Mouse (Mus musculus) naive thymus-derived CD4-positive, alpha-beta T cell, adult 2 months (primary cell): ENCODE data around the gene Cdc6.
"Not testable (repeated sequence)": the region's sequence is repeated elsewhere in the genome, so short reads cannot be mapped to it uniquely, and the experiment has no call there.

Experiments used
- DNase-seq: peaks from one replicate; pipeline ENCODE4 v3.0.0-alpha.2; 2011; ENCODE audit warnings: low read depth

Gene Cdc6

DNA sequence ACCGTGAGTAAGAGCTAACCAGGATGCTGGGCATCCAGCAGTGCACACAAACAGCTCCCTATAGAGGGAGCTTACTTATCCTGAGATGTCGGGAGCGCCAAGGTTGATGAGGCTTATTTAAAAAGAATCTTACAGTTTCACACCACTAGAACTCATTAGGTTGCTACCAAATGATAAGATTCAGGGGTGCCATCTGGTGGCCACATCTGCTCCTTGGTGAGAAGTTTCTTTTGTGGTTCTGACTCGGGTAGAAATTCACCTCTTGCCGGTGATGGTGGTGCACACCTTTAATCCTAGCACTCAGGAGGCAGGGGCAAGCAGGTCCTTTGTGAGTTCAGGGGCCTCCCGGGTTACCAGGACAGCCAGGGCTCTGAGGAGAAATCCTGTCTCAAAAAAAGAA is 2.1 kb downstream of the Cdc6 start:
- DNase-seq: peak; percentile 91

DNA sequence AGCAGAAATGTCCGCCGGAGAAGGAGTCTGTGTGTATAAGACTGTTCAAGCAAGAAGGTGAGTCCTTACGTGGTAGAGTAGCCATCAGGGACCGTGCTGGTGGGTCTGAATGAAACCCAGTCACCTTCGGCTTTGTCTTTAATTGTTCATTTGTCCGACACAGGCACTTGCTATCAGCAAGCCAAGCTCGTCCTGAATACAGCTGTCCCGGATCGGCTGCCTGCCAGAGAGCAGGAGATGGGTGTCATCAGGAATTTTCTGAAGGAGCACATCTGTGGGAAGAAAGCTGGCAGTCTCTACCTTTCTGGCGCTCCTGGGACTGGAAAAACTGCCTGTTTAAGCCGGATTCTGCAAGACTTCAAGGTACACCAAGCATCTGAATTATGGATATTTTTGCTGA is 2.8 kb downstream of the Cdc6 start:
- DNase-seq: no peak

DNA sequence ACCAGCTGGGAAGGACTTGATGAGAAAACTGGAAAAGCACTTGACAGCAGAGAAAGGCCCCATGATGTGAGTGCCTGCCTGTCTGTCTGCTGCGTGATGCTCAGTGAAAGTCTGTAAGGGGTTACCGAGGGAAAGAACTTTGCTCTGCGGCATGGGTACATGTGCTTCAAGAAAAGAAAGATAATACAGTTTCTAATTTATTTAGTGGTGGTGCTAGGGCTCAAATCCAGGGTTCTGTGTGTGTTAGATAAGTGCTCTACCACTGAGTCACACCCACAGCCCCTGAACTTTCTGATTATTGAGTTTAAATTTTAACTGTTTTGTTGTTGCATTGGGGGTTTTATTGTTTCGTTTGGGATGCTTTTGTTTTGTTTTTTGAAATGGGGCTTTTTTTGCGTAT is 3.9 kb downstream of the Cdc6 start:
- DNase-seq: no peak

DNA sequence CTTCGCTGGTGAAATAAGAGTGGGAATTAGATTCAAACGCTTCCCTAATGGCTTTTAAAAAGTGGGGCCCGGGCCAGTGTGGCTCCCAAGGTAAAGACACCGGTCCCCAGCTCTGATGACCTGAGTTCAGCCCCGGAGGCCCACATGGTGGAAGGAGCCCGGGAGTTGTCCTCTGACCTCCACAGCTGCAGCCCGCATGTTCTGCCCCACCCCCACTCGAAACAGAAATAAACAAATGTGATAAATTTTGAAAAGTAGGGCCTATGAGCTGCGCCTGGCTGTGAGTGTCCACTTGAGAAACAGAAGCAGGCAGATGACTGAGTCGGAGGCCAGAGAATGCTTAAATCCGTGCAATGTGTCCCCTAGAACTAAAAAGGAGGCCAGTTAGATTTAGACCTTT is 6.6 kb downstream of the Cdc6 start:
- DNase-seq: no peak

DNA sequence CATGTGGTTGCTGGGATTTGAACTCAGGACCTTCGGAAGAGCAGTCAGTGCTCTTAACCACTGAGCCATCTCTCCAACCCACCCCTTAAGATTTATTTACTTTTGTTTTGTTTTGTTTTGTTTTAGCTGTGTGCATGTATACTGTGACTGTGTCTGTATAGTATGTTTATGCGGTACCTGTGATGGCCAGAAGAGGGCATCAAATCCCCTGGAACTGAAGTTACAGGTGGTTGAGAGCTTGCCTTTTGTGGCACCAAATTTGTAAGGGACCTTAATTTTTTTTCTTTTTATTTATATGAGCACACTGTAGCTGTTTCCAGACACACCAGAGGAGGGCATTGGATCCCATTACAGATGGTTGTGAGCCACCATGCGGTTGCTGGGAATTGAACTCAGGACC is 8.8 kb downstream of the Cdc6 start:
- DNase-seq: peak; percentile 67

DNA sequence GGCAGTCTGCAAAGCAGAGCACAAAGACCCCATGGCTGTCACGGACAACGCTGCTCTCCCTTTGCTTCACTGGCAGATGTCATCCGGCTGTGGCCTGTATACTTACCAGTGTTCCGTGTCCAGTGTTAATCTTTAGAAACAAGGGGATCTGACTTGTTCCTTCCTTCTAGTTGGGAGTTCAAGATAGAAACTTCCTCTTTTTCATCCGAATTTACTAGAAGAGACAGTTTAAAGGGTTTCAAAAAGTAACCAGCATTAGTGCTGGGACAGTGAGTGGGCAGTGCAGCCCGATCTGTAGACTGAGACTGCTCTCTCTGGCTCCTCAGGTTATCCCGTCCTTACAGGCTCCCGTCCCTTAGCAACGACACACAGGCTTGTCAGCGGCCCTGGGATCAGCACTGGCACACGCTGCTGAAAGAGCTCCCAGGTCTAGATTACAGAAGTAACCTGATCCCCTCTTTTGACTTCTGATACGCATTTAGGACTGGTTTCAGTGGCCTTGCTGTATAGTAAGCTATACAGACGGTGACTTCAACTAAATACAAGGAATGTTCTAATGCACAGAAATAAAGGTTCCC is 9.9 kb downstream of the Cdc6 start:
- DNase-seq: peak; percentile 13

DNA sequence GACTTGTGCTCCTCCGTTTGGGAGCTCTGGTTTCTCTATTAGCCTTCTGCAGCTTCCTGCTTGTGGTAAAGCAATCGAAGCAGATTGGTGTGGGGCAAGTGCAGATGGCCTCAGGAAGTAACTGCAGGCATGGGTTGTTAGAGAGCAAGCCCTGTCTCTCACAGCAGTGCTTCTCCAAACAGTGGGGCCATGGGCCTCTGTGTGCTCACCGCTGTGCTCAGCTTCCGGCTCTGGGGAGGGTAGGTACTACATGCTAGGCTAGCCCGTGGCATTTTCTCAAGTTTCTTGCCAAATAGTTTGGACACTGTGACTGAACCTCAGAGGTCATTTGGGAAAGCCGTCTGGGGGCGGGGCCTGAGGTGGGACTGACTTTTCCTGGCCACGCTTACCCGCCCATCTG is 10.6 kb downstream of the Cdc6 start:
- peak; percentile 69 for DNase-seq

DNA sequence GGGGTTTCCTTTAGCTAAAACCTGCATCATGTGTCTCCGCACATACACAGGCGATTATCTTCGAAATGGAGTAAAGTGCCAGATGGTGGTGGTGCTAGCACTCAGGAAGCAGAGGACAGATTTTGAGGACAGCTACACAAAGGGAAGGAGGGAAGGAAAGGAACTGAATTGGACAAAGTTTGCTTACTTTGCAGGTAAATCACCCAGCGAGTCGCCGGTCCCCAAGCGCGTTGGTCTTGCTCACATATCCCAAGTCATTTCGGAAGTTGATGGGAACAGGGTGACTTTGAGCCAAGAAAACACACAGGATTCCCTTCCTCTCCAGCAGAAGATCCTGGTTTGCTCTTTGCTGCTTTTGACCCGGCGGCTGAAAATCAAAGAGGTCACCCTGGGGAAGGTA is 11.4 kb downstream of the Cdc6 start:
- DNase-seq: peak; percentile 12

DNA sequence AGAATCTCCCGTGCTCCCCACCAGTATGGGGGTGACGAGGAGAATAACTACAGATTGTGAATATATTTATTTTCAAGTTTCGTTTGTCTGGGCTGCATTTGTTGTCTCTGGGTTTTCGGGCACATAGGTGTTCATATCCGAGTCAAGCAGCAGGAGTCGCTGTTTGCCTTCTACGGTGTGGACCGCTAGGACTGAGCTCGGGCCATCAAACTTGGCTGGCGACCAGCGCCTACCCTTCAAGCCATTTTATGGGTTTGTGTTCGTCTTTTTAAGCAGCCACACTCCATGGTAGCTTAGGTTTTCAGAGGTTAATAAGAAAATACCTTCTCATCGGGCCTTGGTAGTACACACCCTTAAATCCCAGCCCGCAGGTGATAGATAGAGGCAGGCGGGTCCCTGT is 14.2 kb downstream of the Cdc6 start:
- DNase-seq: not testable (repeated sequence)

DNA sequence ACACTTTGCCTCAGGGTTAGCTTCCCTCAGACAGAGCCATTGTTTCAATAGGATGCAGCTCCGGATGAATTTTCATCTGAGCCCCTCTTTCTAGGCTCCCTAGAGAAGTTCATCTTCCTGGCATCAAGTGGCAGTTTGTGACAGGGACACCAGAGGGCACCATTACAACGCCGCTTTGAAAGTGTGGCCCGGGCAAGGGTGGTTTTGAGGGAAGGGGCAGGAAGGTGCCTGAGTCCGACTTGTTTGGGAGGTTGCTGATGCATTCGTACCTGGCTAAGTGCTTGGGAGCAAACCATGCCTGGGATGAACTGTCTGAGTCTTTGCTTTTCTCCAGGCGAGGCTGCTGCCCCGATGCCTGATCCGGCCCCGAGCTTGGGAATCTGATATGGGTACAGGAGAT is 14.7 kb downstream of the Cdc6 start:
- DNase-seq: peak; percentile 83

DNA sequence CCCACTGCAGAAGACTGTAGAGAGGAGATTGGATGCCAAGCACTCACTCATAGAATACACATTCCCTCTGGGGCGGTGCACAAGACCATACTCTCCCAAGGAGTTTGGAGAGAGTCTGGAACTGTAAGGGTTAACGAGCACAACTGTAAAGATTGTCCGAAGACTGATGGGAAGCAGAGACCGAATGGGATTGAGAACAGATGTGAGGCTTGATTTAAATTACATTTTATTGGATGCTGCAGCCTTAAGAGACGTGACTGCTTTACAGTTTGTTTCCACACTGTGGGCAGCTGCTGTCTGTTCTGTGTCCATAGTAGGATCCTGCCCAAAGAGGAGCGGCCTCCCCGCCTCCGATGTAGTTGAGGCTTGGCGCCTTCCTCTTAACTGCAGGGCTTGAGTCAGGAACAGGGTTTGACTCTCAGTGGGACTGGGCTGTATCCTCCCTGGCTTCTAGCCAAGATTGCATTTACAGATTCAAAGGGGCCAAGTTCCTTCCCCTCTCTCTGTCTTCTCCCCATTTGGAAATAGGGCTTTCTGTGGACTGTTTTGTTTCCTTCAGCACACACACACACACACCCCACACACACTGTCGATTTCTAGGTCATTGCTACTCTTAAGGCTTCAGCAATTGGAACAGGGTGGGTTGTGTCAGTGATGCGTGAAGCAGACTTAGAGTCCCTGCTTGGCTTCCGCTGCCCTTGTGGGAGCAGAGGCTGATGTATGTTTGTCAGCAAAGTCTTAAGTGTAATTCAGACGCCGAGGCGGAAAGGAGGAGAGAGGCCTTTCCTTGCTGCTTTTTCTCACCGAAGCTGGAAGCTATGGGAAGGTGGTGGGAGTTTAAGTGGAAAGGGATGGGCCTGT is 15.5 kb downstream of the Cdc6 start:
- DNase-seq: peak; percentile 16

DNA sequence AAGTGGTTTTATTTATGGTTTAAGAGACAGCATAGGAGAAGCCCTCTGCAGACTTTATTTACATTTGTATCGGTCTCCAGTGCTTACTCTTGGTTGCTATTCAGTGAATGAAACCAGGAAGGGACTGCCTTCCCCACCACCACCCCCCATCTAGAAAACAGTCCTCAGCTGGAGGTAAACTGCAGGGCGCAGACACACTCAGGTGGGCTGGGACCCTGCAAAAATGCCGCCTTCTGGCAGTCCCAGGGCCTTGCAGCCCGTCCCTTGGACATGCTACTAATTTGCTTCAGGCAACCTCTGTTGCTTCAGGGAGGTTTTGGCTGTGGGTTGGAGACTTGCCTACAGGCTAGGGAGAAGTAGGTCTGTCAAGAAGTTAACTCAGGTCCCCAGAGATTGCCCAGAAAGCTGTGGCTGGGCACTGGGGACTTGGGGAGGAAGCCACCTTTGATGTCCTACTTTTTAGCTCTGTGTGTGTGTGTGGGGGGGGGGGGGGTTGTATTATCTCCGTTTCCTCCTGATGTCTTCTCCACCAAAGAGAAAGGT is 17.1 kb downstream of the Cdc6 start:
- DNase-seq: no peak

DNA sequence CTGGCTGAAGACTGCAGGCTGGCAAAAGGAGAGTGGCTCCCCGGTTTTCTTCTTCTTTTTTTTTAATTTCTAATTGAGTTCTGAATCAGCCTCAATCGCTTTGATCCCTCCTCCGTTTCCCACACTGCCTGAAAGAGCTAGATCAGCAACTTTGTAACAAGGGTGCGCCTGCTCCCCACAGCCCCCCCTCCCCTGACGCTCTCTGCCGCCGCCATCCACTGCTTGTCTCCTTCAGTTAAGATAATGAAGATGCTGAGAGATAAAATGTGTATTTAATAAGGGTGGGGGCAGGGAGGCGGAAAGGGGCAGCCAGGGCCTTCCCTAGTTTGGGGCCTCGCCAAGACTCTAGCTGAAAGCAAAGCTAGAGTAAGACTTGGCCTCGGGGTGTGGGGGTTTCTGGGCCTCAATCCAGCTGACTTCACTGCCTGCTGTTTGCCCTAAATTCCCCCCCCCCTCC is 17.7 kb downstream of the Cdc6 start:
- DNase-seq: peak; percentile 43

DNA sequence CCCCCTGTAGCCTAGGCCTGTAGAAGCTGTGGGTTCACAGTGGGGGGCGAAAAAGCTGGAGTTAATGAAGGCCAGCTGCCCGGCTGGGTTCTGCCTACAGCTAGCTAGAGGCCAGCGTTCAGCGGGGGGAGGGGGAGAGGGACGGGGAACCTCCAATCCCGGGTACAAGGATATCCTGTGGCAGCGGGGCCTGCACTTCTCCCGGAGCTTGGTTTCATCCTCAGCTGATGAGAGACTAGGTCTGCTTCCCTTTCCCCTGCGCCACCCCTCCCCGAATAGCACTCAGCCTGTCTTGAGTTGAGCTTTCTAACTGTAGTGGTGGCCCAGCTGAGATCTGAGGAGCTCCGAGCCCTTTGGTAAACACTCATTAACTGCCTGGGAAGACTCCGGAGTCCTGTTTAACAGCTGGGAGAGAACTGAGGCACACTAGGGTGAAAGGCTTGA is 18.3 kb downstream of the Cdc6 start:
- DNase-seq: peak; percentile 30

DNA sequence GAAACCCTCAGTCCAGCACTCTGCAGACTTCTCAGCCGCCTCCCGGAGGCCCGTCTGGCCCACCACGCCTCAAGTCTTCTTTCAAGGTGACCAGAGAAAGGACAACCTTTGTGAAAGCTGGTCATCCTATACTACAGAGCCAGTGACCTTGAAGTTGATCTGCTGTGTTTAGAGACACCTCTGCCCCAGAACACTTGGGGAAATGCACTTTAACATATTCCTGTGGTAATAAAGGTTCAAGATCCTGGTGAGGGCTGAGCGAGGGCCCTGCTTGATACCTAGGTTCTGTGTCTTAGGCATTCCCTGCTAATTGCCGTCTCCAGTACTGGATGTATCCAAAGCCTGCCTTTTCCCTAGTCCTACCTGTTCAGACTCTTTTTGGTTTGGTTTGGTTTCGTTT is 19.0 kb downstream of the Cdc6 start:
- peak; percentile 21 for DNase-seq

DNA sequence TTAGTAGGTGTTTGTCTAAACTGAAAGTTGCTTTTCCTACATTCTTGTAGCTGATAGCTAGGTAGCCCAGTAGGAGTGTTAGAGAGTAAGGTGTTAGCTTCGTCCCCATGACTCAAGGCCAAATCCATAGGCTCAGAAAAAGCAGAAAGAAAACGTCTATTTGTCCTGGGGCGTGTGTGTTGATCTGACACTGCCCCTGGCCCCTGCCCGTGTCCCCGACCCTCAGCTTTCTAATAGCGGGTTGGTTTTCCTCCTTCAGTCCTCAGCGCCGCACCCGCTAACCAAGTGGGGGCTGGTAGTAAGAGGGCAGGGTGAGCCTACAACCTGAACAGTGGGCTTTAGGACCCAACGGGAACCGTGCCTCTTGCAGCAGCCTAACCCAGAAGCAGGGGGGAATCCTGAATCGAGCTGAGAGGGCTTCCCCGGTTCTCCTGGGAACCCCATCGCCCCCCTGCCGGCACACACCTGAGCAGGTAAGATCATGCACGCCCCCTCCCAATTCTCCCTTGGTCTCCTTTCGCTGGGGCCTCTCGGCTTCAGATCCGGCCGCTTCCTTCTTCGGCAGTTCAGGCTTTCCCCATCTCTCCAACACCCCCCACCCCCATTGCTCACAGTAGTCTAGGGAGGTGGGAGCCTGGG is 20.0 kb downstream of the Cdc6 start, which contains the start of gene Rara:
TSS of gene Rara (plus strand) at position 381 of the 639 bp plus-strand sequence.
- DNase-seq: peak; percentile 50

DNA sequence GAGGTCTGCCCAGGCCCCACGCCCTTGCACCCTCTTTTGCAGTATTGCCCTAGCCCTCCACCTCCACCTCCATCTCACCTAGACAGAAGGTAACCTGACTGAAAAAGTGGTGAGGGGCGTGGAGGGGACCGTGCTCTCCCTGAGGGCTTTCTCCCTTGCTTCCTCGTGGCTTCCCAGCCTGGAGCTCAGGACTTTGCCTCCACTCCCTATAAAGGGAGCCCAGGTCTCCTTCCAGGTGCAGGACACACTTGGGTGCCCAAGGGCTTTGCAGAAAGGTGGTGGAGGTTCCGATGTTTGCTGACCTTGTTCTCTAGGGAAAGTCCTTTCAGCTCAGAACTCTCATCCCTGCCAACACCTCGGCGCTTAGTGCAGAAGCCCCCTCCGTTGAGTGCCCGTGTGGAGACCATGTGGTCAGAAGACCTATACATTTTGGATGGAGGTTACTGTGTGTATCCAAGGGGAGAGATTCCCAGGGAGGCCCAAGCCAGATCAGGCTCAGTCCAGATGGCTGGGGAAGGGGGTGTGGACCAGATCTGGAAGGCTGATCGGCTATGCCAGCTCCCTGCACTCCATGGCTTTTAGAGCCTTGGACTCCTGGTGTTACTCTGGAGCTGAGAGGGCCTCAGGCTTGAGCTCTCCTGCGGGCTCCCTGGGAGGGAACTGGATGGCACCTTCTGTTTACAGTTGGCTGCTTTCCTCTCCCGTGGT is 20.7 kb downstream of the Cdc6 start:
- no peak for DNase-seq

DNA sequence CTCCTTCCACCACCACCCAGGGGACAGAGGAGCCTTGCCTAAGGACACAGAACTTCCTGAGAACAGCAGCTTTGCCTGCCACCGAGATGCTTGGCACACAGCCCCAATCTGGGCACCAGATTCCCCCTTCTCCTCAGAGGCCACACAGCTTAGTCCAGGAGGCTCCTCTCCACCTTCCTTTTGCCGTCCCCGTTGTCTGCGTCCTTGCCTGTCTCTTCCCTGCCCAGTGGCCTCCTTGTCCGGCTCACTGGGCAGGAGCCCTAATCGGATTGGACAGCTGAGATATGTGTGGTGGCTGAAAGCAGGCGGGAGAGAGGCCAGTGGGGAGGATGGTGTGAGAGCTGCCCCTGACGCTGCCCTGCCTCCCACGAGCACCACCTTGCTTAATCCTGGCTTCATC is 21.9 kb downstream of the Cdc6 start:
- DNase-seq: no peak

DNA sequence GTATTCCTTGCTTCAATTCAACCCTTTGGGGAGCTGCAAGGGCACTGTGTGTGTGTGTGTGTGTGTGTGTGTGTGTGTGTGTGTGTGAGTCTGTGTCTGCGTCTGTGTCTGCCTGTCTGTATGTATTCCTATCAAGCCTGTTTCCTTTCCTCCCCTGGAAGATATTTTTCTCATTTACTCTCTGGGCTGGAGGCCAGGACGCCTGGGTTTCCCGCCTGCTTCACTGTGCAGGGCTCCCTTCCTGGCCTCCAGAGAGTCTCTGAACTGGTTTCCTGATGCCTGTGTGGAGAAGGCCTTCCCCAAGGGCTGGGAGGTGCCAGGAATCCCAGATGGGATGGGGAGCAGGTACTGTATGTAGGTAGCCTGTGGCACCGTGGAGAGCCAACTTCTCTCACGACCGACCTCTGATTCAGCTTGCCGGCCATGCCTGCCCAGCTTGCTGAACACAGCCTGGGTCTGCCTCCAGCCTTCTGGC is 22.6 kb downstream of the Cdc6 start:
- no peak for DNase-seq

DNA sequence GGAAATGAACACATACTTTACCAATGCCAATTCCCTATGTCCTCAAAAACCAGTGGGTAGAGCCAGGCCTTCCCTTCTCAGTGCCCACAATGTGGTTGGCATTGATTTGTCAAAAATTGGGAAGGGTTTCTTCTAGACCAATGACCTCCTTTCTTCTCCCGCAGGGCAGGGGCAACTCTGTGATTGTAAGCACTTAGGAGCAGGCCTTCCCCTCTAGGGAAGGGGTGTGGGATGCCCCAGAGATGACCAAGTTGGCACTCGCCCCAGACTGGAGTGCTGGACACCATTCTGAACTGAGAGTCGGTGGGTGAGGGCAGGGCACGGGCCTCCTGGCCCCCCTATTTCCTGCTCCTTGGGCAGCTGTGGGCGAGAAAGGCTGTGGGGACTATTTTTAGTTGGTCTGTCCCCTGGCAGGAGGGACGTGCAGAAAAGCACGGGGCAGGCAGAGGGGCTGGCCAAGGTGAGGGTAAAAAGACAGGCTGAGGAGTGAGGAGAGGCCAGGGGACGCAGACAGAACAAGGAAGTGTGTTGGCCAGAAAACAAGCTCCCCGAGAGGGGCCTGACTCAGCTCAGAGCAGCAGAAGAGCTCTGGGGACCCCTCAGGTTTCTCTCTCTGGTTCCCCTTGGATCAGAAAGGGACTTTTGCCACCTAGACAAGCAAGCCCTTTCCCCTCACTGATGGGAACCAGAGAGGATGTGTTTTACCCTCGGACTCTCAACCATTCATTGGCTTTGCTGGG is 23.3 kb downstream of the Cdc6 start:
- DNase-seq: no peak
